Mouse (Mus musculus): ENCODE measurements around the gene Tes3-ps. TPM values are rescaled to one million over a fixed set of nuclear protein-coding genes. Genes with fewer than 3 reads are reported as not detected.

Tes3-ps gene
- total RNA-seq (2014; fragmentation: Nextera tagmentation), result 1.4 and 1.8 TPM in 2 replicates
- 2.8 and 4.4 TPM in 2 replicates for total RNA-seq (2017)
- polyA plus RNA-seq (2012), result 0.01 TPM in 1 of 2 replicates, not detected in the other

DNA sequence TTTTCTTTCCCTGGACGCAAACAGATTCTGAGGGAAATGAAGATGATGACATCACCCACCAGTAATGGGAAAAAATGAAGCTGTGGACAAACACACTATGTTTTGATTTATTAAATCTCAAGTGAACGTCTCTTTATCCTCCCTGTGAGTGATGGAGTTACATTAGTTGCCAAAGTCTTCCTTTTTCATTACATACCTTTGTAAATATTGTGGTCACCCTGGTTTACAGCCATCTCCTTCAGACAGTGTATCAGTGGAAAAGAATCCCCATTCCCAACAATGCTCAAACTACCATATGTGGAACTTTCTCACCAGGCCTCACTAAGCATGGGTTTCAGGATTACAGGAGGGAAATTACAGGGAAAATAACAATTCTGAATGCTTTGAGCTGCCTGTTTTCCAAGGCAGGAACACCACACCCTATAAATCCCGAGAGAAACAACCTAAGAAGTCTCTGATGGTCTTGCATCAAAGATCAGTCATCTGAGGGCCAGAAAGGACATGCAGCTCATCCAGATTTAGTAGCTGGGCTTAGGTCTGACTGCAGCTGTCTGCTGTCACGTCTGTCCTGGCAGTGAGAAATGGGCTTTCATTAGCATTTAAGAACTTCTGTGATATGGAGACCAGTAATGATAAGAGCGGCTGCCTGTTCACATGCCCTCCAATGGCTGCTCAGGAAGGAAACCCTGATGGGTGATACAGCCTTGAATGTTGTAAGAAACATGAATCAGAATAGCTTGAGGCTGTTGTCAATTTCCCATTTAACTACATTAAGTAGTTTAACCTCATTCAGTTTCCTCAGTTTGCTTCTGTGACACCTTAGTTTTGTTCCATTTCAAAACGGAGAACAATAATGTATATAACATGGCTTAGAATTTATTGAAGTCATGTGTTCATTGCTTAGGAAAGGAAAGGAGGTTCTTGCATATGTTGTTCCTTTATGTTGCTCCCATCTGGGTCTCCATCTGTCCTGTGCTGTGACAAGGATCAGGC lies at the start of gene Tes3-ps:
Tes3-ps (plus strand) TSS at position 943 of the 993 bp plus-strand sequence.
- Histone ChIP-seq H3K36me3 (replicated peaks) (peaks cover 2% of the 10 kb centered on the region), H3K9me3 (replicated peaks) (no peaks in the 10 kb centered on the region), H3K4me1 (ENCODE audit: insufficient read depth, low read depth, low read length) (no peaks in the 10 kb centered on the region), H3K4me3 (ENCODE audit: low read depth, low read length) (no peak within 1 kb of the TSS), H3K27me3 (ENCODE audit: insufficient read depth, low read length) (no peaks in the 10 kb centered on the region)
- ATAC-seq (ENCODE audit: extremely low read depth, insufficient number of reproducible peaks, low FRiP score, poor library complexity, severe bottlenecking) (no peak), DNase-seq (ENCODE audit: low spot score) (no peak)
- TF ChIP-seq GATA1 (IDR thresholded peaks at IDR 0.05; ENCODE audit: borderline replicate concordance, low read length) (no peak), TAL1 (conservative IDR thresholded peaks at IDR 0.05; ENCODE audit: low read depth, low read length) (no peak), CTCF (IDR thresholded peaks at IDR 0.05; ENCODE audit: low read depth, low read length) (no peak), POLR2AphosphoS5 (IDR thresholded peaks at IDR 0.05; ENCODE audit: insufficient replicate concordance, low read depth, low read length) (no peak), GATA2 (IDR thresholded peaks at IDR 0.05; ENCODE audit: borderline replicate concordance, low read depth, low read length) (no peak)

DNA sequence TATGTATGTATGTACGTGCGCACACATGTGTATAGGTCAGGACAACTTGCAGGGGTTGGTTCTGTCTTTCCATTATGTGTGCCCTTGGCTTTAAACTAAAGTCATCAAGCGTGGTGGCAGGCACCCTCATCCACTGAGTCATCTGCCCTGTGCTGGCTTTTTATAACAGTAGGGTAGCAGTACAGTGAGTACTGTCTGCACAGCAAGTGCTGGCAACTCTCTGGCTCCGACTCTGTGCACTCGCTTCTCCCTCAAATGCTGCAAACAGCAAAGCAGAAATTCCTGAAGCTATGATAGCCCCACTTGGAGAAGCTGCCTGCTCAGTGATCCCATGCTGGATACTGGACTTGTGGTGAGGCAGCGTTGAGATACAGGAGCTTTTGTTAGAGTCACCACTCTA lies 48.7 kb upstream of the Tes3-ps start:
- no peaks in the 10 kb centered on the region for H3K9me3 ChIP-seq (replicated peaks)

DNA sequence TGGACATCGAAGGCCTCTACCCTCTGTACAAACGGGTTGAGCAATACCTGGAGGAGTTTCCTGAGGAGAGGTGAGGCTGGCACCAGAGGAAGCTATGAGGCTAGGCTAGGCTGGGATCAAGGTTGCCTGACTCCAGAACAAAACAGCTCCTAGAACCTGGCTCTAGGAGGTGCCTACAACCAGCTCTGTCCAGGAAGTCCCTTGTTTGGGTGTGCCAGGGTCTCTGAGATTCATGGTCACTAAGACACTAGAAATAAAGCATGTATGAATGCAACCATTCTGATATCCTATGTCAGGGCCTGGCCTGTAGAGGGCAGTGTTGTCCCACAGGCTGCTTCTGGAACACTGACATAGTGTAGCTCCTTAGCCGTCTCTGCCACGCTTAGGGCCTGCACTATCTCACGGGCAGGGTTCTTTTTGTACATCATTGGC lies 43.8 kb upstream of the Tes3-ps start:
- TF ChIP-seq GATA1 (IDR thresholded peaks at IDR 0.05; ENCODE audit: borderline replicate concordance, low read length), result no peak
- no peak for TF ChIP-seq GATA2 (IDR thresholded peaks at IDR 0.05; ENCODE audit: borderline replicate concordance, low read depth, low read length)
- no peak for TF ChIP-seq TAL1 (conservative IDR thresholded peaks at IDR 0.05; ENCODE audit: low read depth, low read length)
- peak; percentile 98 for TF ChIP-seq CTCF (IDR thresholded peaks at IDR 0.05; ENCODE audit: low read depth, low read length)
- ATAC-seq (ENCODE audit: extremely low read depth, insufficient number of reproducible peaks, low FRiP score, poor library complexity, severe bottlenecking) (peak; percentile 57; the same call in 1 of the 2 replicates), DNase-seq (ENCODE audit: low spot score) (peak; percentile 71)
- no peaks in the 10 kb centered on the region for H3K27me3 ChIP-seq (ENCODE audit: insufficient read depth, low read length)
- H3K9me3 ChIP-seq (replicated peaks), result no peaks in the 10 kb centered on the region
- H3K36me3 ChIP-seq (replicated peaks), result peaks cover 84% of the 10 kb centered on the region
- peaks cover 5% of the 10 kb centered on the region; the same call in 1 of the 2 replicates for H3K4me1 ChIP-seq (ENCODE audit: insufficient read depth, low read depth, low read length)
- no peak overlapping the region for H3K4me3 ChIP-seq (ENCODE audit: low read depth, low read length)

More for the DNA sequence above, 48.7 kb upstream of the Tes3-ps start:
- TF ChIP-seq CTCF (IDR thresholded peaks at IDR 0.05; ENCODE audit: low read depth, low read length) (no peak), POLR2AphosphoS5 (IDR thresholded peaks at IDR 0.05; ENCODE audit: insufficient replicate concordance, low read depth, low read length) (no peak), GATA1 (IDR thresholded peaks at IDR 0.05; ENCODE audit: borderline replicate concordance, low read length) (no peak), GATA2 (IDR thresholded peaks at IDR 0.05; ENCODE audit: borderline replicate concordance, low read depth, low read length) (no peak), TAL1 (conservative IDR thresholded peaks at IDR 0.05; ENCODE audit: low read depth, low read length) (no peak)
- H3K4me3 ChIP-seq (ENCODE audit: low read depth, low read length), result no peak overlapping the region
- ATAC-seq (ENCODE audit: extremely low read depth, insufficient number of reproducible peaks, low FRiP score, poor library complexity, severe bottlenecking) (no peak), DNase-seq (ENCODE audit: low spot score) (no peak)
- no peaks in the 10 kb centered on the region for H3K27me3 ChIP-seq (ENCODE audit: insufficient read depth, low read length)
- H3K4me1 ChIP-seq (ENCODE audit: insufficient read depth, low read depth, low read length), result 0 out of 2 replicates have a peak, but pooled peaks cover 2% of the 10 kb centered on the region
- H3K36me3 ChIP-seq (replicated peaks), result peaks cover 85% of the 10 kb centered on the region

DNA sequence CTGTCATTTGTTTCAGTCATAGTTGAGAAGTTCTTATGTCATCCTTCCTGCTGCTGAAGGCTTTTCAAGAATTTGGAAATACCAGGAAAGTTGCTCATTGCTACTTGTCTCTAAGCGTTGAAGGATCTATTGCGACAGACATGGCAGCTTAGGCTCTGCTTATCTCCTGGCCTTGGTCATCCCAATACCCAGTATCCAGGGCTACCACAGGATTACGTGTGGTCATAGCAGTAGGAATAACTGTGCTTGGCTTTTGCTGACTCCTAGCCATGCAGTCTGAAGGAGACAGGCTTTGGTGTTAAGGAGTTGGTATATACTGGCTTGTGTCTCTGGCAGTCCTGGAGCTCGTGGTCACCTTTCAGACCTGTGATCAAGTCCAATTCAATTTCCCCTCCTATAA lies 32.8 kb upstream of the Tes3-ps start:
- peaks cover 92% of the 10 kb centered on the region for H3K36me3 ChIP-seq (replicated peaks)
- ATAC-seq (ENCODE audit: extremely low read depth, insufficient number of reproducible peaks, low FRiP score, poor library complexity, severe bottlenecking) (no peak), DNase-seq (ENCODE audit: low spot score) (no peak)
- no peaks in the 10 kb centered on the region for H3K27me3 ChIP-seq (ENCODE audit: insufficient read depth, low read length)
- no peaks in the 10 kb centered on the region for H3K4me1 ChIP-seq (ENCODE audit: insufficient read depth, low read depth, low read length)
- no peaks in the 10 kb centered on the region for H3K9me3 ChIP-seq (replicated peaks)
- H3K4me3 ChIP-seq (ENCODE audit: low read depth, low read length), result no peak overlapping the region
- TF ChIP-seq GATA1 (IDR thresholded peaks at IDR 0.05; ENCODE audit: borderline replicate concordance, low read length) (no peak), GATA2 (IDR thresholded peaks at IDR 0.05; ENCODE audit: borderline replicate concordance, low read depth, low read length) (no peak), TAL1 (conservative IDR thresholded peaks at IDR 0.05; ENCODE audit: low read depth, low read length) (no peak), CTCF (IDR thresholded peaks at IDR 0.05; ENCODE audit: low read depth, low read length) (no peak), POLR2AphosphoS5 (IDR thresholded peaks at IDR 0.05; ENCODE audit: insufficient replicate concordance, low read depth, low read length) (no peak)

DNA sequence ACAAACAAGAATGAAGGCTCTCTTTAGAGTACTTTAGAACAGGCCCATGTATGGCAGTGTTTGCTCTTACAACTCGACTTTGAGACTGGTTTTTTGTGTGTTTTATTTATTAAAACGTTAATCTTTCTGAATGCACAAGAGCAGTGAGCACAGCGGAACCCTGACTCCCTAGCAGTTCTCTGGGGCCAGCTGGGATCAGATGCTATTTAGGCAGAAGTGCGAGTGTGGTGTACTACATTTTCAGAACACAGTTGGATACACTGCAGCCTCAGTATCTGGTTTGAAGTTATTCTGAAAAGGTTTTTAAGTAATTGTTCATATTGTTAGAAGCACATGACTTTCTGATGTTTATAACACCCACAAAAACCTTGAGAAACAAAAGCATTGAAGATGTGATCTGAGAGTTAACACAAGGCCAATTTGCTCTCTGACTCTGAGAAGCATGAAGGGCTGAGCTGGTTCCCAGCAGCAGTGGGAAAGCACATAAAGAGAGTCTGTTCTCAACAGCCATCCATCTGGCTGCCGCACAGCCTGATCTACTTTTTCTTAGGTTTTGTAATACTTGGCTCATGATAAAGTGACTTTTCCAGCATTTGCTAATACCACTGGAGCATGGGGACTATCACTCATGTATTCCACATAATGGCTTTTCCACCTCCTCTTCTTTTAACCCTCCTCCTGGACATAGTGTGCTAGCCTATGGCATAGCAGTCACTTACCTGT lies 32.3 kb upstream of the Tes3-ps start:
- Histone ChIP-seq H3K4me3 (ENCODE audit: low read depth, low read length) (no peak overlapping the region), H3K9me3 (replicated peaks) (no peaks in the 10 kb centered on the region), H3K36me3 (replicated peaks) (peaks cover 92% of the 10 kb centered on the region), H3K27me3 (ENCODE audit: insufficient read depth, low read length) (no peaks in the 10 kb centered on the region), H3K4me1 (ENCODE audit: insufficient read depth, low read depth, low read length) (no peaks in the 10 kb centered on the region)
- no peak for TF ChIP-seq GATA1 (IDR thresholded peaks at IDR 0.05; ENCODE audit: borderline replicate concordance, low read length)
- no peak for TF ChIP-seq CTCF (IDR thresholded peaks at IDR 0.05; ENCODE audit: low read depth, low read length)
- TF ChIP-seq TAL1 (conservative IDR thresholded peaks at IDR 0.05; ENCODE audit: low read depth, low read length), result no peak
- TF ChIP-seq POLR2AphosphoS5 (IDR thresholded peaks at IDR 0.05; ENCODE audit: insufficient replicate concordance, low read depth, low read length), result no peak
- no peak for TF ChIP-seq GATA2 (IDR thresholded peaks at IDR 0.05; ENCODE audit: borderline replicate concordance, low read depth, low read length)
- DNase-seq (ENCODE audit: low spot score) (no peak), ATAC-seq (ENCODE audit: extremely low read depth, insufficient number of reproducible peaks, low FRiP score, poor library complexity, severe bottlenecking) (no peak)

Data from G1E (cell line).